Mouse (Mus musculus) MN1 (cell line): ENCODE data around the gene Lbhd2.
A peak's percentile ranks its signal among the peaks of the same experiment; 100 is the strongest.

ENCODE experiments used
- DNase-seq: peaks from one replicate; pipeline ENCODE4 v3.0.0-alpha.2; 2016; ENCODE audit warnings: low spot score

Lbhd2 gene

DNA sequence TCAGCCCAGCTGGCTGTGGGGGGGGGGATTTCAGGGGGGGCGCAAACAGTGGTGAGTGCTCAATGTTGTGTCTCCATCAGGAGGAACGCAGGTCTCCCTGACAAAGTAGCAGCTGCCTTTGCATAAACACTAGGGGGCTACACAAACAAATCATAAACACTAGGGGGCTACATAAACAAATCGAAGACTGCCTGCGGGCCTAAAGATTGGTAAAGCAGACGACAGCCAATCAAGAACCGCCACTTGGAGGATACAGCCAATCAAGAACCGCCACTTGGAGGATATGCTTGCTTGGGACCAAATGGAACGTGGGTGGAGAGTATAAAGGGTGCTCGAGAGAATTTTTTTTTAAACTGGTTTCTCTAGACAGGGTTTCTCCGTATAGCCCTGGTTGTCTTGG lies 1.7 kb upstream of the Lbhd2 start:
- DNase-seq = no peak

DNA sequence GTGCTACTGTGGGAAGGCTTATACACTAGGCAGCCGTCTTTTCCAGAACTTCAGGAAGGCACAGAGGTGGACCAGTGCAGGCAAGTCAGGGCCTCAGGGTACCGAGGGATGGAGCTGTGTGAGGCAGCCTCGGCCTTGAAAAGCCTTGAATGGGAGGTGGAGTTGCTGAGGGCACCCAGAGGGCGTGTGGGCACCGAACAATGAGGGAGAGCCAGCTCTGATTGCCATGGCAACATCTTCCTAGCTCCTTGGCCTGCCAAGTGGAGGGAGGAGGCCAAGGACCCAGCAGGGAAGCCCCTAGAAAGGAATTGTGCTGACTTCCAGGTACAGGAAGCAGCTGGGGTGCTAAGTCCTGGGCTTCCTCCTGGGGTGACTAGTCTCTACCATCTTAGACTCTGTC lies 3.0 kb downstream of the Lbhd2 start:
- no peak for DNase-seq

DNA sequence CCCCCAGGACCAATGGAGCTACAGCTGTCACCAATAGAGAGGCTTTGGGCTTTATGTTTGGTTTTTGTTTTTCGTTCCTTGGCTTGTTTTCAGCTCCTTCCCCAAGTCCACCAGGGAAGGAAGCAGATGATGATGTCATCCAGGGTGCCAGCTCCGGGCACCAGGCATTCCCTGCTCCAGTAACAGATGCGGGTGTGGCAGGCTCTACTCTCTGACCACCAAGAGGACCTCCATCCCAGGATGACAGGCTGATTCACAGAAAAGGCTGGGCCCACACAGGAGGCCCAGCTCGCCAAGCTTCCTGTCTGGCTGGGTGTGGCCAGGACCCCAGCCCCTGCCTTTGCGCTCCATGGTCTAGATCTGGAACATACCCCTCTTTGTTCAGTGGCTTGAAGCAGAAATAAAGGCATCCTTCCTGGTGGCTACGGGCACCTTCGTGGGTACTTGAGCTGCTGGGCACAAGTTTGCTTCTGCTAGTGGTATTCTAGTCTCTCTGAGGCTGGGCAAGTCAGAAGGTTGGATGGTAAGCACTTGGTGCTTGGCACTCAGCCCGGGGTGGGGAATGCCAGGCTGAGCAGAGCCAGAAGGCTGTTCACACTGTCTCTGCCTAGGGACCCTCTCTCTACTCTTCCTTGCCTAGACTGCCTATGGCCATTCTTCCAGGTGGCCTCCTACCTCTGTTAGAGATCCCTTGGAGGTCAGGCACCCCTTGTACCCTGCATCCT lies 5.2 kb downstream of the Lbhd2 start:
- DNase-seq = peak; percentile 54

DNA sequence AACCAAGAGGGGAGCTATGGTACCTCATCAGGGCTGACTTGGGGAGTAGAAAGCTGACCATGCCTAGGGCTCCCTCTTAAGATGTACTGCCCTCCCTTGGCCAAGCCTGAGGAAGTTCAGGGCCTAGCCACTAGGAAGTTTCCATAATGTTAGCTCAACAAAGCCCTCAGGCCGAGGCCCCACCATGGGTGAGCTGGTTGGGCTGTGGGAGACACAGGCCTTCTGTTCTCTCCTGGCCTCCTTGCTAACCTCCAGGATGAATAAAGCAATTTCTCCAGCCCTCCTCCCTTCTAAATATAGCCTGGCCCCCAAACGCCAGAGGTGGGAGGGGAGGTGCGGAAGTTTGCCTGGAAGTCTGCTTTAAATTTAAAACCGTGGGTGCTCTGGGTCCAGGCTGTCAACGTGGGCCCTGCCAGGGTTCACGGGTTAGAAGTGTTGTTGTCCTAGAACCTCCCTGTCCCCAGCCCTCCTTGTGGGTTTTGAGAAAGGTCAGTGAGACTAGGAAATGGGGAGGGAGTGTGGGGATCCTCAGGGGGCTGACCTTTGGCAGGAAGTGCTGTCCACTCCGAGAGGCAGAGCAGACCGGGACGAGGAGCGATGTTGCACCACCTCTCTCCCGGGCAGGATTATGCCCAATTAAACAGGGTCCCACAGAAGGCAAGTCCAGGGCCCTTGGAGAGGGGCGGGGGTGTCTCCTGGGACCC lies 6.1 kb downstream of the Lbhd2 start:
- peak; percentile 18 for DNase-seq

DNA sequence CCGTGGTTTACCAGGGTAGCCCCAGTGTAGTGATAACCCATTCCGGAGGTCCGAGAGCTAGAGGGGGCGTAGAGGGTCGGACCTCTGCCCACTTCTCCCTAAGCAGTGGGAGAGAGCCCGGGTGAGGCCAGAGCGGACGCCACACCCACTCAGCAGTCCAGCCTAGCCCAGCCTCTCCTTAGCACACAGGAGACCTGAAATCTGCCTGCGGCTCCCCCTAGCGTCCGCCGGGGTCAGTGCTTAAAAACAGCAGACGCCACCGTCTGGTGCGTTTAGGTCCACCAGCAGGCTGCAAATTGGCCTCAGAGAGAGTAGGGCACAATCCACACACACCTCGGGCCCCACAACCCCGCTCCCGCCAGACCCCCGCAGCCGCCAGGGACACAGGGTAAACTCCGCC lies 6.7 kb downstream of the Lbhd2 start:
- peak; percentile 88 for DNase-seq

DNA sequence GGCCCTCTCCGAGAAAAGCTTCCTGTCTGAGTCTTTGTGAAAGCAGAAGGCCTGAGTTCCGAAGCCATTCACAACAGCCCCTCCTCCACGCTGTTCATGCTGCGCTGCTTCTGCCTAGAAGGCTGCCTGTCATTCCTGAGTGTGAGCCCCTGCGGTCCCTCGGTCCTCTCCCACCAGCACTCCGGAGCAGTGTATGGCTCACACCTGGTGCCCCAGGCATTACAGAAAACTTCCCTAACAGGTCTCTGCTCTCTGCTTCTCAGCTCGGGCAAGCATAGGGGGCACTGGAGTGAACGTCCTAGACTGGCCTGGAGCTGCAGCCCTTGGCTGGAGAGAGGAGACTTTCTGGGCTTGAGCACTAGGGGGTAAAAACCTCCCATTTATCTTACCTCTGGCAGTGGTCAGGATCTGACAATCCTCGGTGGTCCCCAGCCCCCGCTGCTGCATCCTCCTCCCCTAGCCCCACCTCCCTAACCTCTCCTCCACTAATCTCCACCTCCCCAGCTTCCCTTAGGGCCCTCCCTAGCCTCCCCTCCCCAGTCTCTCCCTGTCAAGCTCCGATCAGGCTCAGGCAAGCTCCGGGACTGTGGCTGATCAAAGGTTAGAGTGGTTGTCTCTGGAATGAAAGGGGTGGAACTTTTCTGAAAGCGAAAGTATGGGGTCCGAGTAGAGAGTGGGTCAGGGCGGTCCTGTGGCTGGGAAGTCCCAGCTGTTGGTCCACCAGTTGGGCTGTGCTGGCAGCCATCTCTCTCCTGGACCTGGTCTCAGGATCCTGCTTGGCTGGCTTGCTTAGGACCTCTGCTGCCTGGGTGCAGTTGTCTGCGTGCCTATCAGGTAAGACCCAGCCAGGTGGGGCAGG lies 10.5 kb downstream of the Lbhd2 start, which contains the start of gene Exoc3l4:
TSS of gene Exoc3l4 (plus strand) at position 97 of the 859 bp plus-strand sequence.
- DNase-seq = no peak

DNA sequence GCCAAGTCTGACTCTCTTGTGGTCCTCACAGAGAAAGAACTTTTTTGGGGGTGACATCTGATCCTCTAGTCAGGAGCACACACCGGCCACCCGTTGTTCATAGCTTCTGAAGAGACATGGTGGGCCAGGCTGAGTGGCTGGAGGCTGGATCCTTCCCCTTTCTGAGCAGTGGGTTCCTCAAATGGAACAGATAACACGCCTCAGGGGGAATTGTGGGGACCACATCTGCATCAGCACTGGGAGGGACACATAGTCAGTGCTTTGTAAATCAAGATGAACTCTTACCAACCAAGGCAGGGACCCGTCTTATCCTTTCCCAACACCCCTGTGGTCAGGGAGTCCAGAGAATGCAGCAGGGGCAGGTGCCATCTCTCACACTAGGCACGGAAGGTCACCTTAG lies 13.3 kb downstream of the Lbhd2 start:
- no peak for DNase-seq

DNA sequence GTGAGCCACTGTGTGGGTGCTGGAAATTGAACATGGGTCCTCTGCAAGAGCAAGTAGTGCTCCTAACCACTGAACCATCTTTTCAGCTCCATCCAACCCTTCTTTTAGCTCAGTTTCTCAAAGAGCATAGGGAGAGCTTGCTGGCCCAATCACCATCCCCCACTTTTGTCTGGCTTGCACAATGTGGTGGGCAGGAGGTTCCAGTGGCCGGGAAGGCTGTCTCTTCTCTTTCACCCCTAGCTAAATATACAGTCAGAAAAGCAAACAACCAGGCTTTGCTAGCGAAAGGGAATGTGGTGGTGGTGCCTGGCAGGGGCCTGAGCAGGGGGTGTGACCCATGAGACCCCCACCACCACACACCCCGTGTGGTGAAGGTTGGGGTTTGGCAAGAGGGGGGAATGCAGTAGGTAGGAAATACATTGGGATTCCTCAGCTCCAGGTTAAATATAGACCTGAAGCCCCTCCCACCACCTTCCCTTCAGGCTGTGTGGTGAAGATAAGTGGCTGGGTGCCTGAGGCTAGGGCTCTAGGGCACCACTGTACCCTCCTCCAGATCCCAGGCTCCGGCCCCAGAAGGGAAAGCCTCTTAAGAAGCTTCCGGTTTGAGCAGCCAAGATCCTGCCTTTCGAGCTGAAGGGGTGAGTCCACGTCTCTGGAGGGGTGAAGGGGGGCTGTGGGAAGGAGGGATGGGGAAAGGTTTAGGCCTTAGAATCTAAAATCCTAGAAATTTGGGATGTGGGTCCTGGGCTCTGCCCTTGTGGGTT lies 14.5 kb downstream of the Lbhd2 start:
- DNase-seq = no peak

DNA sequence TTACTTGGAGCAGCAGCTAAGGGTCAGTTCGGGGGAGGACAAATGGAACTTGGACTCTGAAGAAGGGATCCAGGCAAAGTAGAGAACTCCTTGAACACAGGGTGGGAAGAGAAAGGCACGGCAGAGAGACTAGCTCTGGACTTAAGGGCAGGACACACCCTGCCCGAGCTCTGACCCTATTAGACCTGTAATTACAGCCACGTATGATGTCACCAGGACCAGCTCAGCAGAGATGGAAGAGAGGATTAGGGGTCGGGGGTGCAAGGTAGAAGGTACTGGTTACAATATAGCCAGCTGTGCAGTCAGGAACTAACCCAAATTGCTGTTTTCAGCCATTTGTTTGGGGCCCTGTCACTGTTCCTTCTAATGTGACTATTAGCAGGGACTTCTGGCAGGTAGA lies 16.2 kb downstream of the Lbhd2 start:
- DNase-seq = no peak

DNA sequence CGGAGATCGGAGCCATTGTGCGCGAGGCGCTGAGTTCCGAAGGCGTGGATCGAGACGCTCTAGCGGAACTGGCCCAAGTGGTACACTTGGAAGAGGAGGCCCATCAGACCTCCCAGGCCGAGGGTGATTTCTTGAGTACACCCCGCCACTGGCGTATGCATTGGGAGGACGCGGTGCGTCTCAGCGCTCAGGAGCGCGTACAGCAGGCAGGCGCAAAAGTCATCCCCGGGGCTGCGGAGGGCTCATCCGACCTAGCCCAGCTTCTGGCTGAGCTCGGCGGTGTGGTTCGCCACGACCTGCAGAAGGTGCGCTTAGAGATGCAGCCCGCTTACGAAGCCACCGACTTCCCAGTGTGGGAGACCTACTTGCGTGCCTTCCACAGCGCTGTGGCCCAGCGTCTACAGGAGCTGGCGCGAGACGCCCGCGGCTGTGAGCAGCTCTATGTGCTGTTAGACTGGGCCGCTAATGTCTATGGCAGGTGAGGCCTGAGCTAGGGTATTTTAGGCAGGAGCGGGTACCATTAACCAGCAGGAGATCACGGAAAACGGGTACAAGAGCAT lies 17.0 kb downstream of the Lbhd2 start:
- DNase-seq = no peak

DNA sequence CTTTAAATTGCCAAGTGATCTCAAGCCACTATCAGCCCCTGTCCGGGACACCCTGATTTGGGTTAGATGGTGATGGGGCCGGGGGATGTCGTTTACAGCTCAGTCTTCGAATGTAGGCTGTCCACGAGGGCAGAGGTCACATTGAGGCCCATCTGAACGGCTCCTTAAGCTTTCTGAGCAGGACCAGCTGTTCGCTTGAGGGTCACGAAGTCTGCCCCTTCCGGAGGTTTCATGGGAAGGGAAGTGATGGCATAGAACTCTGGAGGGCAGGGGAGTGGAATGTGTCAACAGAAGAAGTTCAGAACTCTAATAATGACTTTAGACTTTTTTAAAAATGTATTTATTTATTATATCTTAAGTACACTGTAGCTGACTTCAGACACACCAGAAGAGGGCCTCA lies 17.9 kb downstream of the Lbhd2 start:
- DNase-seq = no peak

DNA sequence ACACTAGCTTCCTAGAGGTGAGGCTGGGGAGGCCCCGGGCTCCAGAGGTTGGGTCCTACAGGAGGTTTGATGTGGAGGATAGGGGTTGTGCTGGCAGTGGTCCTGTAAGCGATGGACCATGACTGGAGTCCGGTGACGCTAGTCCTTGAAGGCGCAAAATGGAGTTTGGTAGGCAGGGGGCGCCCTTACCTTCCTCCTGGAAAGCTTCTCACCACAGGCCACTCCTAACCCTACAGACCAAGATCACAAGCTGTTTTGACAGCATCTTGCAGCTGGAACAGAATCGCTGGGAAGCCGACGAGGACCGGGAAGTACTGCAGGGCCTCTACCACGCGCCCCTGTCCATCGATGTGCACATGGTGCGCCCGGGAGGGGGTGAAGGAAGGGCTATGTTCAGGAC lies 18.6 kb downstream of the Lbhd2 start:
- peak; percentile 83 for DNase-seq

DNA sequence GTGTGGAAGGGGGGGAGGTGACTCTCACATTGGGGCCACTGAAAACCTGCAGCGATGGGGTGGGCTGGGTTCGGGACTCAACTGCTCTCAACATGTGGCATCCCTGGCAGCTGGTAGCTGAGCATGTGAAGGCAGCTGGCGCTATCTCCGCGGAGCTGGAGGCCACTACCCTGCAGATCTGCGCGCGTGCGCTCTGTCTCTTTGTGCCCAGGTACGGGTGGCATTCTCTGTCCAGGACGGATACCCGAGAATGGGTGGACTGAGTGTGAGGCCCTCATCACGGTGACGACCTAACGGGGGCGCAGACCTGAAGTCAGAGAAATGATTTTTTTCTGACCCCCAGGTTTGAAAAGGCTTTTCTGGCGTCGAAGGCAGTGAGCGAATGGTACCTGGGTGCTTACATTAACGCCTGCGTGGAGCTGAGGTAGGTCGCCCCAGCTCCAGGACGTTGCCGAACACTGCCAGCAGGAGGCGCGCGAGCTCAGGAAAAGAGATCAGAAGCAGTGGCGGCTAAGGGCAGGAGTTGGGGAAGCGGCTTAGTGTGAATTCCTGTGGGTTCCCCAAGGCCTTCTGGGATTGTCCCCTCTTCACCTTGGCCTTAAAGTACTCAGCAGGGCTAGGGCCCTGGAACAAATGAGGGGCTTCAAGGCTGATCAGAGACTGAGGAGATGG lies 19.3 kb downstream of the Lbhd2 start:
- DNase-seq = peak; percentile 78

DNA sequence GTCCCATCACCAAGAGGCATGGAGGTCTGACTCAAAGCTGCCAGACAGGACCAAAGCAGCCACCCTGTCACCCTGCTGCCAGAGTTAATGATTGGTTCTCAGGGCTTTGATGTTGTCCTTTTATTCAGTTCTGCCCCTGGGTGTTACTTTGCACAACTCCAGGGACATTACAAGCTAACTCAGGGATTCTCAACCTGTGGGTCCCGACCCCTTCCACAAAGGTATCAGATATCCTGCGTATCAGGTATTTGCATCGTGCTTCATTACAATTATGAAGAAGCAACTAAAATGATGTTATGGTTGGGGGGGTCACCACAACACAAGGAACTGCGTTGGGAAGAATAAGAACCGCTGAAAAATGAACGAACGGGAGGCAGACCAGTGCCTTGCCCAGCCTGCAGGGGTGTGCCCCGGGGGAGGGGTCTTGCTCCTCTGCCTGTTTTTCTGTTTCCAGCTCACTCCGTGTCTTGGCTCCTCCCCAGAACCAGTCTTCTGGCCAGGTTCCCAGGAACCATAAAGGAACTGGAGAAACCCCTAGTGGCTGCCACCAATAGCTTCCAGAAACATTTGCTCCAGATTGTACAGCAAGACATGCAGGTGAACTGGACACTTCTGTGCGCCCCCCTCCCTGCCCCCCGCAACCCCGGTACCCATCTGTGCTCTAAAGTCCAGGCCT lies 21.0 kb downstream of the Lbhd2 start:
- DNase-seq = peak; percentile 84

DNA sequence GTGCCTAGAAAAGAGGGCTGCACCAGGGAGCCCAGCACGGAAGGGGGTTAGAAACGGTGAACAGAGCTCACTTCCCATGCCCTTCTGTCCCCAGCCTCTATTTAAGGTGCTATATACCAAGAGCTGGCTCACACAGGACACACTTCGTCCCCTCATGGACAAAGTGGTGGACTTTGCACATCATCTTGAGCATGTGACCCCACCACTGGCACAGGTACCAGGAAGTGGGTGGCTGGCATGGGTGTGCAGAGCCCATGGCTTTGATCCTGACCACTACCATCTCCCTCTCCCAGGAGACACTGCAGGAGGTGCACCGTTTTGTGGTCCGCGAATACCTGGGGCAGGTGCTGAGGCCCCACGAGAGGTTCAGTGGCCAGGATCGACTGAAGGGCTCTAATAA lies 21.8 kb downstream of the Lbhd2 start:
- DNase-seq = no peak

DNA sequence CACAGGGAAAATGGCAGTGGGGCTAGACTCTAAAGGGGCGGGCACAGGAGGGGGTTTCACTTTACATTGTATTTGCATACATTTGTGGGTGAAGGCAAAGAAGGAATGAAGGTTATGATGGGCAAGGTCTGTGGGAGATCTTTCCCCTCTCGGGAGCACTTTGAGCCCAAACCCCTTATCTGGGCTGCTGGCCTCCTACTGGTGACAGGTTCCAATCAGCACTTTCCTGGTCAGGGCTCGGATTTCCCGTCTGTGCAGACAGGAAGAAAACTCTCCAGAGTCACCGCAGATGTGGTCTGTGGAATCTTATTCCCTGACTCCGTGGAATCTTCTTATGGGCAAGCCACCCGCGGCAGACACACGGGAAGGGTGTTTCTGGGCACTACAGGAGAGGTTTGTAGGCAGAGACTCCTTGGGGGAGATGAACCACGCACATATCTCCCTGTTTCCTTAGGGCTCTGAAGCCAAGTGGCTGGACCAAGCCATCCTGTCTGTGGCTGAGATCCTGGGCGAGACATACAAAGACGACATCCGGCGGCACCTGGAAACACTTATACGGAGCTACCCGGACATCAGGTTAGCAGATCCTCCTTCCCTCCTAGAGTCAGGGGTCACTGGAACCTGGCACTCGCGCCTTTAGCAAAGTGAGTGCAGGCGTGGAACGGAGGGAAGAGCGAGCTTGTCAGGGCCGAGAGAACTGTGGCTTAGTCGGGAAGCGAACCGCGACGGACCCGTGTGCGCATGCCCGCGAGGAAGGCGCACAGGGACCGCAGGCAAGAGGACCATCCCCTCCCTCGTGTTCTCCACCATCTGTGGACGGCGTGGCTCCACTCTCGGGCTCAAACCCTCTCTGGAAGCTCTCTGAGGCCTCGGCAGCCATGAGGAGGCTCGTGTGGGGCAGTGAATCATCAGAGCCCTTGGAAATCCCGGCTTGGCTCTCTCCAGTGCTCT lies 22.6 kb downstream of the Lbhd2 start:
- DNase-seq = peak; percentile 39

DNA sequence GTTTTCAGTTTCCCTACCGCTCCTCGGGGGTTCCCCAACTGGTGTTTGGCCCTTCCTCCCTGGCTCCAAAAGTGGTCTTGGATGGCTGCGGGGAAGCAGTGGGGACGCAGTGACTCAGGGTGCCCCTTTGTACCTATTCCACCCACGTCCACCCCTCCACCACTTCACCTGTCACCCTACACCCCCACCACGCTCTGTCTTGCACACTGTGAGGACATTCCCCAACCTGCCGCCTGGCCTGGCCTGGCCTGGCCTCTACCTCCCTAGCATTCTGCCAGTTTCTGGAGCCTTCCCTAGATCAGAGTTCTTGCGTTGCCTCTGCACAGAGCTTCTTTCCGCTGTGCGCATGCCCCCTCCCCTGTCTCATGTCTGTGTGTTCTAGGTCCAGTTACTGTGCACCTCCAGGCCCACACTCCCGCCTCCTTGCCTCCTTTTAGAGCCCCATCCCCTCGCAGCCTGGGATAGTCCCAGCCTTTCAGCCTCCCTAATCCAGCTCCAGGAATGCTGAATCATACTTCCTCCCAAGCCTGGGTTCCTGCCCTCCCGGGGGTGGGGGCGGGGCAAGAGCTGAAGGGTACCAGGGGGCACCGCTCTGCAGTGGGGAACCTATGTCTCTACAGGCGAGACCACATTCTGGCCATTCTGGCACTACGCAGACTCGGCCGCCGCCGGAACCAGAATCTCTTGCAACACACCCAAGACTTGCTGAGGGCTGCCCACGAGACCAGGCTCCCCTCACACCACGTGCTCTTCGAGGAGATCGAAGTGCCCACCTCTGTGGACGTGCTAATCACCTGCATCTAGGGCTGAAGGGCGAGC lies 23.6 kb downstream of the Lbhd2 start:
- DNase-seq = no peak
